Mouse (Mus musculus): ENCODE measurements at regions not wholly inside any gene's neighbourhood (a gene's known extent, or its start where the extent isn't known, plus 50 kb on each side); places are given as distances from the start of the nearest gene placed in this dataset.
A peak's percentile ranks its signal among the peaks of the same experiment; 100 is the strongest.

DNA sequence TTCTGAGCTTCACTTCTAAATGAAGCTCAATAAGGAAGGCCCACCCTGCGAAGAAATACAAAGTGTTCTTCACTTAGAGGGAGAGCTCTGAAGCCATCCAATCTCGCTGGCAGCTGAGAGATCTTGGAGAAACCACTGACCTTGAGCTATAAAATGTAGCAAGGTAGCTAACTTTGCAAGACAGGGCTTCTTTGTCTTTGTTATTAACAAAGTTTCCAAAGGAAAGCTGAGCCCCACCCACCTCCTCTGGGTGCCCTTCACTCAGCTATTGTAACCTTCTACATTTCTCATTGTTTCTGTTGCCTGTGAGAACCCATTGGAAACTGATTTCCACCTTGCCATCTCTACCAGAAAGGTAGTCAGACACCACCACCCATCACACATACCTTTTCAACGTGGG lies 57.2 kb upstream of the Usp9x start:
- intact Hi-C loops (cut with DNase I): no loop called here
- DNase-seq: no peak

DNA sequence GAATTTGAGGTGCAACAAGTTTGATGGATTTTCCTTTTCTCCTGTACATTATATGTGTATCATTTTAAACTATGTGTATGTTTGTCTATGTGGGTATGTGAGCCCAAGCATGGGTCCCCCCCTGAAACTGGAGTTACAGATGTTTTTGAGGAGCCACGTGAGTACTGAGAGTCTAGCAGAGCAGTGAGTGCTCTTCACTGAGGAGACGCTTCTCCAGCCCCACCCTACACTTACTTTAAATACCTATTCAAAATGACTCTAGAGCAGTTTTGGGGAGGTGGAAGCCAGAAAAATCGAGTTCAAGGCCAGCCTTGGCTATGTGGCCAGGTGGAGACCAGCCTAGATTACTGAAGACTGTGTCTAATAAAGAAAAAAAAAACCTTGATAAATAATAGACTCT lies 58.2 kb upstream of the Usp9x start:
- intact Hi-C loops (cut with DNase I): no loop called here
- DNase-seq: no peak

DNA sequence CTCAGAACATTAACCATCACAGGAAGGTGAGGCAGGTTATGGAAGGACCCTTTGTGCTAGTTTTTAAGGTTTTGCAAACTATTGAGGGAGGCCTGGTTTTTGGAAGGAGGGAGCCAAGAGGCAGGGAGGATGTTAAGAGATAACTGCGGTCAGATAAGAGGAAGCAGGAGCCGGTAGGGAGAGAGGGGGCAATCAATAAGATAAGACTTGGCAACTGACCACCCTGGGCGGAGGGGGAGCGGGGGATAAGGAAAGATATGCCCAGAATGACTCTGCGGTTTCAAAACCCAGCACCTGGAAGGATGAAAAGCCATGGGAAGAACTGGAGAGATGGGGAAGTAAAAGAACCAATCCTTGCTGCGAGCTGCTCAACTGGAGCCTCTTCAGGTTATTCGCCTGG lies 80.5 kb upstream of the Usp9x start:
- intact Hi-C loops (cut with DNase I): no loop called here
- DNase-seq: no peak

DNA sequence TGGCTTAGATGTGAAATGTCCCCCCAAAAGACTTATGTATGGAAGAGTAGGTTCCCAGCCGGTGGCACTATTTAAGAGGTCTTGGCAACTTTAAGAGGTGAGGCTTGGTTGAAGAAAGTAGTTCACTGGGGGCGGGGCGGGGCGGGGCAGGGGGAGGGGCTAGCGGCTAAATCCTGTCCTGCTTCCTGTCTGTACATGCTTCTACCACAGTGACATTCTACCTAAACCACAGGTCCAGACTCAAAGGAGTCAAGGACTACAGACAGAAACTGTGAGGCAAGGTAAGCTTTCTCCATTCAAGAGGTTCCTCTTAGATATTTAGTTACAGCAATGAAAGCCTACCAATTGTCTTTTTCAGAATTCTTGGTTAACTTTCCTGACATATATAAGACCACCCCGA lies 93.6 kb upstream of the Usp9x start:
- DNase-seq: no peak
- intact Hi-C loops (cut with DNase I): no loop called here

DNA sequence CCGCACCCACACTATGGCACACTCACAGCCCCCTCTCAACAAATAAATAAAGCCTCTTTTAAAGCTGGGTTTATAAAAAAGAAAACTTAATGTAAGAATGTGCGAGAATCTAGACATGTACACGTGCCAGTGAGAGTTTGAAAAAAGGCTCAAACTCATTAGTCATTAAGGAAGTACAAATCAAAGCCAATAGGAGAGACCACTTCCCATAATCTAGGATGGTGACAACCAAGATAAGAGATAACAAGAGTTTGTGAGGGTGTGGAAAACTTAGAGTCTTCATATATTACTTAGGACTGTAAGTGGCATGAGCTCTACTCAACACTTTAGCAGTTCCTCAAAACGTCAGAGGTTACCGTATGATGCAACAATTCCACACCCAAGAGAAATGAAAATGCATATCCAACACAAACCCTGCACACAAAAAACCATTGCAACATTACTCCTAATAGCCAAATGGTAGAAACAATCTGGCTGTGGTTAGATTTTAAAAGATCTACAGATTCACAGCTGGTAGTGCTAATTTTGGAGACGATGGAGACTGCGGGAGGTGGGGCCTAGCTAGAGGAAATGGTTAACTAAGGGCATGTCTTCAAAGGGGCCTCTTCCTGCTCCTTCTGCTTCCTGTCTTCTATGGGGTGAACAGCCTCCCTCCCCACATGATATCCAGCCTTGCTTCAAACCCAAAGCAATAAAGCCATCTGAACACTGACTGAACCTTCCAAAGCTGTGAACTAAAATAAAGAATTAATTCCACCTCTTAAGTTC lies 102.1 kb upstream of the Usp9x start:
- intact Hi-C loops (cut with DNase I): no loop called here

DNA sequence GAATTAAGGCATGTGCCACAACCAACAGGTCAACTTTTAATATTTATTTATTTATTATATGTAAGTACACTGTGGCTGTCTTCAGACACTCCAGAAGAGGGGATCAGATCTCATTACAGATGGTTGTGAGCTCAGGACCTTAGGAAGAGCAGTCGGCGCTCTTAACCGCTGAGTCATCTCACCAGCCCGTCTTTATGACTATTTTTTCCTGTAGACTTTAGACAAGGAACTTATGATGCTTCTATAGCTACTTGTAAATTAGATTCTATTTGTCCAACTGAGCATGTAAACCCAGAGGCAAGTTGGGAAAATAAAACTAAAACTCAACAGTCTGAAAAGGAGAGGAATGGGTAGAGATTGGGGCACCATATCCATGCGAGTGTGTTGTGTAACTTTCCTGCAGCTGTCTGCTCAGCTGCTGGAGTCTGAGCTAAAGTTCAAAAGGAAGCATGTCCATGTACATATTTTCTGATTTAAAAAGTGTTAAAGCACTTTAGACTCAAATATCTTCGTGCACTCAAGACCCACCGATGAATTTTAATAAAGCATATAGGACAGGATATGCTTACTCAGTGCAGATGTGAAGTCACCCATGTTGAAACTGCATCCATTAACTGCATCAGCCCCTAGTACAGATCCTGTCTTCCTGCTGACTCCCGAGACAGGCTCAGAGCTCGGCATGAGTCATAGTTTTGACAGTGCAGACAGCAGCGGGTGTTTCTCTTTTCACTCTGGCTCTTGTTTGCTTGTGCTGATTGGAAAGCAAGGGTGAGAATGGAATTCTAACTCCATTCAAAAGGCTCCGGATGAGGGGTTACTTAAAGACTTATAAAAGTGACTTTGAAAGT lies 111.6 kb upstream of the Usp9x start:
- intact Hi-C loops (cut with DNase I): no loop called here
- DNase-seq: peak; percentile 4 to 18

More for the DNA sequence above, 102.1 kb upstream of the Usp9x start:
- DNase-seq: no peak

DNA sequence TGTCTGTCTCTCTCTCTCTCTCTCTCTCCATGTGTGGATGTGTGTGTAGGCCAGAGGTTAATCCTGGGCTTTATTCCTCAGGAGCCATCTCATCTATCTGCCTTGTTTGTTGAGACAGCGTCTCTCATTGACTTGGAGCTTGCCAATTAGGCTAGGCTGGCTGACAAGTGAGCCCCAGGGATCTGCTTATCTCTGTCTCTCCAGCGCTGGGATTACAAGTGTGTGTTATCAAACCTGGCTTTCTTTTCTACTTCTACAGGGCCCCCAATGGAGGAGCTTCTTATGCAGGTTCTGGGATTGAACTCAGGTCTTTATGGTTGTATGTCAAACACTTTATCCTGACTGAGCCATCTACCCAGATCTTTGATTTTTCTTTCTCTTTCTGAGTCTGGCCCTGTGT lies 112.4 kb upstream of the Usp9x start:
- intact Hi-C loops (cut with DNase I): no loop called here
- no peak for DNase-seq

DNA sequence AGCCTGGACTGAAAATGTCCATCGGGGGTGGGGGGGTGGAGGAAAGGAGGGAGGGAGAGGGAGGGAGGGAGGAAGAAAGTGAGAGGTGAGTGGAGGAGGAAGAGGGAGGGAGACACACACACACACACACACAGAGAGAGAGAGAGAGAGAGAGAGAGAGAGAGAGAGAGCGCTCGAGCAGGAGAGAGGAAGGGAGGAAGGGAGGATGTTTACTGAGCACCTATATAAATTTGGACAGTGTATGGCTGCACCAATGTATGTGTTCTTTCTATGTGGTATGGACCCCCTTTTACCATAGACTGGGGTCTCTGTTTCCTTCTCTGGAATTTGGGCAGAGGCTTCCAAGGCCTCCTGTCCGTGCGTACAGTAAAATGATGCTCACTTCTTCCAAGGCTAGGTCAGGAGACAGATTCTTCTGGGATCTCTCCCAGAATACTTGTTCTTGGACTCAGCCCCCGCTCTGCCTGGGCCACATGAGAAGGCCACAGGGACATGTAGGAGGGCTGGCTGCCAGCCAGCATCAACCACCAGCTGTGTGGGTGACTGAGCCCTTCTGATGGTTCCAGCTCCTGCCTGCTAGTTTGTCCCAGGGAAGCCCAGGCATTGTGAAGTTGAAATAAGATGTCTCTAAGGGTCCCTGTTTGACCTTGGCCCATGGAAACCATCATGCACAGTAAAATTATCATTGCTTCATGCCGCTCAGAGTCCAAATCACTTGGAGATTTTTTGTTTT lies 120.2 kb upstream of the Usp9x start:
- peak; percentile 18 to 26 for DNase-seq
- intact Hi-C loops (cut with DNase I): no loop called here

DNA sequence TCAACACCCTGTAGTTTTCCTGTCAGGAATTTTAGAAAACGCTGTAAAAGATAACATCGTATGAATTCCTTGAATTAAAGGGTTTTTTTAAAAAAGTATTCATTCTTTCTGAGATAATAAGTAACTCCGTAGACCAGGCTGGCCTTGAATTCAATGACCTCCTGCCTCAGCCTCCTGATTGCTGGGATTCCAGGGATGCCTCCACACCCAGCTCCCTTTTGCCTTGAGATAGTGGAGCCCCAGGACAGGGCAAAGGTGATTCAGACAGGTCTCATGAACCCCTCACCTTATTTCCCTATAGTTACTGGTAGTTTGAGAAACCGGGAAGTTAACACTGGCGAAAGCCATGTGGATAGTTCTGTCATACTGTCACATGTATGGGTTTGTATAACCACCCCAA lies 128.8 kb upstream of the Usp9x start:
- no peak for DNase-seq
- intact Hi-C loops (cut with DNase I): no loop called here

DNA sequence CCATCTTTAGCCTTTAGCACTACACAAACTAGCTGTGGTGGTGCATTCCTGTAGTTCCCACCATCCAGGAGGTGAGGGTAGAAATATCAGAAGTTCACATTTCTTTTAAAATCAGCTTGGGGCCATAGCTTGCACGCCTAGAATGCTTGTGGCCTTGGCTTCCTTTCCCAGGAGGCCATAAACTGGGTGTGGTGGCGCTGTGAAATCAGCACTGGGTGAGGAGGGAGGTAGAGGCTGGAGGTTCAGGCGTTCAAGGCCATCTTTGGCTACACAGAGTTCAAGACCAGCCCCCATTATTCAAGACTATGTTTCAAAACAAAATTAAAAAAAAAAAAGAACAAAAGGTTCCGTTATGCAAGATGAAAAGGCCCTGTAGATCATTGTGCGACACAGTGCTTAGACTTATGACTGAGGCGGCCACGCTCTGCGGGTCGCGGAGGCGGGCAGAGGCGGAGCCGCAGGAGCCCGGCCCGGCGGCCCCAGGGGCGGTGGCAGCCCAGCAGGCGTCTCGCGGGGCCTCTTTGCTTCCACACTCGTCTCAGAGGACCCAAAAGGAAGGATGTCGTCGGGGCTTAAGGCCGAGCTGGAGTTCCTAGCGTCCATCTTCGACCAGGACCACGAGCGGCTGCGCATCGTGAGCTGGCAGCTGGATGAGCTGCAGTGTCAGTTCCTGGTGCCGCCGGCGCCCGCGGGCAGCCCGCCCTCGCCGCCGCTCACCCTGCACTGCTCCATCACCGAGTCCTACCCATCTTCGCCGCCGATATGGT lies 134.7 kb upstream of the Usp9x start:
- peak; percentile 44 to 51 for DNase-seq
- intact Hi-C loops (cut with DNase I): no loop called here

DNA sequence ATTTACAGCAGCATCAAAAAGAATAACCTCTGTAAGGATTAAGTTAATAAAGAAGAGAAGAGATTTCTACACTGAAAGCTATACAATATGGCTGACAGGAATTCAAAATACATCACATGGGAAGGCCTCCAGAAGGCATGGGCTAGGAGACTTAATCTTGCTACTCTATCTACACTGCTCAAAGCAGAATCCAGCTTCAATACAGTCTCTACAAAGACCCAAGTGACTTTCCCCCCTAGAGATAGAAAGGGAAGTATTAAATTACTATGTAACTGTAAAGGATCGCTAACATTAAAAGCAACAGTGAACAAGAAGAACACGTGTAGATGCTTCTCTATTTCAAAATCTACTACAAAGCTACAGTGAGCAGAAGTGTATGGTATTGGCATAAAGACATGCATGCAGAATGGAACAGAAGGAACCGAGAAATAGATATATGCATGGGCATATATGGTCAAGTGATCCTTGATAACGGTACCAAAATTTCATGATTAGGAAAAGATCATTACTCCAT lies 137.9 kb upstream of the Usp9x start:
- intact Hi-C loops (cut with DNase I): no loop called here
- DNase-seq: no peak

DNA sequence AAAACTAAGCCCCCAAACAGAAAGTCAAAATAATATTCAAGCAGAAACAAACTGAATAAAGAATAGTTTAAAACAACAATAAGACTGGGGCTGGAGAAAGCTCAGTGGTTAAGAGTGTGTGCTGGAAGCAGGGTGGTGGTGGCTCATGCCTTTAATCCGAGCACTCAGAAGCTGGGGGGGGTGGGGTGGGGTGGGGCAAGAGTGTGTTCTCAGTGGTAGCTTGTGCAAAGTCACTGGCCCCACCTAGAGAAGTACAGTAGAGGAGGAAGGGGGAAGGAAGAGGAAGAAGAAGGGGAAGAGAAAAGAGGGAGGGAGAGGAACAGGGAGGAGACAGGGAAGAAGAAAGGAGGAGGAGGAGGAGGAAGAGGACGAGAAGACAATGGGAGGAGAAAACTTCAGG lies 141.1 kb upstream of the Usp9x start:
- intact Hi-C loops (cut with DNase I): no loop called here
- no peak for DNase-seq

DNA sequence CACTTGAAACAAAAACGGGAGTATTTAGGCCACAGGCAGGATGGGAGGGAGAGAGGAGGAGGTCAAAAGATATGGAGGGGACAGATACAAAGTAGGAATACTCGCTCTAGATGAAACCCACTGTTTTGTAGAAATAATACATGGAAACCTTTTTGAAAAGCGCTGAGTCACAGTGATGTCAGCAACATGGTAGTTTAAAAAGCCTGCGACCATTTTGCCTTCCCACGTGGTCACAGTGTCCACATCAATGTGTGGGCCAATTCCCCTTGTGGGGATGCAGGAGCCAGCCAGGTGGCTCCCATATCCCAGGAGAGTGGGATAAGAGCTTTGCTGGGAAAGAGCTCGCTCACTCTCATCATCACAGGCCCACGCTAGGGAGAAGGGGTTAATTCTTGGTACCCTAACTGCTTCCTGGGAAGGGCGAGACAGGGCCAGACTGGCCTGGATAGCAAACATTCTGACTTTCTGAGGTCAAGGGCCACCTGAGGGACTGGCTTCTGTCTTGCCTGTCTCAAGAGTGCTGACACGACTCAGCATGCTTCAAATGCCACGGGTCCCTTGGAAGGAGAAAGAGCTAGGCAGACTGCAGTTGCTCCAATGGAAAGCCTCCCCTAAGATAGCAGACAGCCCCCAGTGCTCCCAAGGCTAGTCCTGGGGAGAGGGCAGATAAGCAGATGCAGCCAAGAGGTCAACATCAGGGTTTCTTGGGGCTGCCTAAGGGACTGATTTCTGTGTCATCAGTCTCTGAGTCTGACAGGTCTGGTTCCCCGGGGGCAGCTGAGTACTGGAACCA lies 143.3 kb upstream of the Usp9x start:
- no peak for DNase-seq
- intact Hi-C loops (cut with DNase I): no loop called here

DNA sequence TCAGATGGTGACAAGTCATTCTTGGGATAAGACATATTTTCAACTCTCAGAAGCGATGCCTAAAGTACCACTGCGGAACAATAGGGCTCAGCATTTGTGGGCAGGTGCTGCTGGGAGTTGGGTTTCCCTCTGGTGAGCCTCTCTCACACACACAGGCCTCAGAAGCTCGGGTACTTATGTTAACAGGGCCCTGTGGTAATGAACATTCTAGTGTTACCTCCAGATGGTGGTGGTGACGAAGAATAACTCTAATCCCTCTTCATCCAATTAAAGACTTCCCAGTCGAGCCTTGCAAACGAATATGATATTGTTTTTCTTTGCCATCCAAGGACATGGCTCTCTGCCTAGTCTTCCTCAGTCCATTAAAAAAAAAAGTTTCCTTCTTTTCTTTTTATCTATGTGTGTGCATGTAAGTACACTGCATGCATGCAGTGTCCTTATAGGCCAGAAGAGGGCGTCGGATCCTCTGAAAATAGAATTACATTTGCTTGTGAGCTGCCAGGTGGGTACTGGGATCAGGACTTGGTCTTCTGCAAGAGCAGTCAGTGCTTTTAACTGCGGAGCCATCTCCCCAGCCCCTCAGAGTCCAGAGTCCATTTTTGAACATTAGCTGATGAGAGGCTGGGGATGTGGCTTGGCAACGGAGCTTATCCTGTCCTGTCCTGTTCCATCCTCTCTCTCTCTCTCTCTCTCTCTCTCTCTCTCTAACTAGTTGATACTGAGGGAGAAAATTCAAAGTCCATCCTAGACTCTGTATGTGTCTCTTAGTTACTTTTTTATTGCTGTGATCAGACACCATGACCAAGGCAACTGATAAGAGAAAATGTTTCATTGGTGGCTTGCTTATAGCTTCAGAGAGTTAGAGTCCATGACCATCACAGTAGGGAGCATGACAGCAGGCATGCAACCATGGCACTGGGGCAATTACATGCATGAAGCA lies 146.3 kb upstream of the Usp9x start:
- intact Hi-C loops (cut with DNase I): no loop called here
- no peak for DNase-seq

DNA sequence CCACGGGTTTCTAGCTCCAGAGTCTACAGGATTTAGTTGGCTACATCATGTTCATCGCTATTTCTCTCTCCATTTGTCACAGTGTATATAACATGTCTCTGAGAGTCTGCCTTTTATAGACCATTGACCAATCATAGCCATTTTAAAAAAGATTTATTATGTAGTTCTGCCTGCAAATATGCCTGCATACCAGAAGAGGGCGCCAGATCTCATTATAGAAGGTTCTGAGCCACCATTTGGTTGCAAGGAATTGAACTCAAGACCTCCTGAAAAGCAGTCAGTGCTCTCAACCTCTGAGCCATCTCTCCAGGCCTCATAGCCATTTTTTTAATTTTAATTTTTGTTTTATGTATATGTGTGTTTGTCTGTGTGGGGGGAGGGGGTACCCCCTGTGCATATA lies 151.7 kb upstream of the Usp9x start:
- no peak for DNase-seq
- intact Hi-C loops (cut with DNase I): no loop called here

DNA sequence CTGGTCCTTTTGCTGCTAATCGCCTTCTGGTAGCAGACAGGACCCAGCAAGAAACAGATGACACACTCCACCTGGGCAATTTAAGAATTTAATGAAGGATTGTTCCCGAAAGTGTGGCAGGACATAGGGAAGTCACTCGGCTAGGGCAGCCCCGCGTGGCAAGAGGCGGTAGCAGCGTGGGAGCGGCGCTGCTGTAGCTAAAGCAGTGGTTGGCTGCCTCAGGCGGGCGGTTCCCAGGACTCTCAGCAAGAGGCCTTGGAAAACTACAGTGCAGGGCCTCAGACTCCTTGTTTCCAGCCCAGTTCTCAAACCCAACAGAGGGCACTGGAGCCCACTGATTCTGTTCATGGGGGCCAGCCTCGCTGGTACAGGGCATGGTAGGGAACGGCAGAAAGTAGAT lies 154.2 kb upstream of the Usp9x start:
- peak; percentile 12 to 14 for DNase-seq
- intact Hi-C loops (cut with DNase I): no loop called here

DNA sequence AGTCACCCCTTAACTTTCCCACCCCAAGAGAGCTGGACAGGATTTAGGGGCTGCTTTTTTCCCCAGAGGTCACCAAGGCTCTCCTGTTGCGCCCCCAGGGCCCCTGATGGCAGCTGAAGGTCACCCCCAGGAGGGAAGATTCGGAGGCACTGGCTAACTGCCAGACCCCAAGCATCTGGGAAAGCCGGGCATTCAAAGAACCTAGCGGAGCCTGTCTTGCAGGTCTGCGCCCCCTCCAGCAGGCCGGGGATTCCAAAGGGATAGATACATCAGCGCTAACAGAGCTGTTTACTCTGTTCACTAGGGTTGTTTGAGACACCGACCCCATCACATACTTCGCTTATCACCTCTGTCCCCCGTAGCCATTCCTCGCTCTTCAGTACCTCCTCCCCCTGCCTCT lies 154.6 kb upstream of the Usp9x start:
- DNase-seq: no peak

DNA sequence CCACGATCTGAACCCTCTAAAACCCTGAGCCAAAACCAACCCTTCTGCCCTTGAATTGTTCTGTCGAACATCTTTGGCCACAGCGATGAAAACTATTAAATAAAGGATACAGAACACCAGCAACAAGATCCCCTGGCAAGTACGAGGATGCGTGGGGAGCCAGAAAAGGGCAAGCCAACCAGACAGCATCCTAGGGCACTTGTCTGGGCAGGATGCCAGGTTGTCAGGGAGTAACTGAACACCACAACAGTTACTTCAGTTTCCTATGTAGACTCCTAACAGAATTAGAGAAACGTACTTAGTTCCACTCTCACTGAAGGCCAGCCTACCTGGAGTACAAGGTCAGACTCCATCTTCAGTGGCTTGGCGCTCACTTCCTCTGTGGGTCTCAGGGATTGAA lies 138.4 kb upstream of the Med14 start:
- intact Hi-C loops (cut with DNase I): no loop called here
- no peak for DNase-seq

More for the DNA sequence above, 154.6 kb upstream of the Usp9x start:
- intact Hi-C loops (cut with DNase I): no loop called here

DNA sequence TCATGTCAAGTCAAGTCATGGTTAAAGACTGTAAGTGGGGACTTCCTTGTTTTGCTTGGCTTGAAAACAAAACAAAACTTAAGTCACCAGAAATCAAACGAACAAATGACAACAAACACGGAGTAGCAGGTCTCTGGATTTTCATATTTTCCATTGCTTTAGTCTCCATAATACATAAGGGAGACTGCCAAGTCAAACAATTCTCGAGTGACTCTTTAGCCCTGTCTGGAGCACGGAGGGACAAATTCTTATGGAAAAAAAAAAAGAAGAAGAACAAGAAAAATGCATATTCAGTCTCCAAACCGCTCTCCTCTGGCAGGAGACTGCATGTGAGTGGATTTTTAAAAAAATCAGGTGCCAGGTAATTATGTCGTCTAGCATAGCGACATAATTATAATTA lies 129.6 kb upstream of the Med14 start:
- intact Hi-C loops (cut with DNase I): no loop called here
- no peak for DNase-seq

Data from heart, postnatal 14 days (tissue).